Mouse (Mus musculus) hindbrain, postnatal 0 days (tissue): Measurements from ENCODE around the gene Lsm4. TPM values are rescaled to one million over a fixed set of nuclear protein-coding genes. Genes with fewer than 3 reads are reported as not detected.

ENCODE experiments used
- ATAC-seq: fragments of 200-750 bp; cut with Nextera tagmentation; 2 replicates; pipeline ENCODE4 v1.8.0; 2017; ENCODE audit warnings: mild to moderate bottlenecking, moderate TSS enrichment, moderate library complexity
- DNase-seq: peaks from one replicate; pipeline ENCODE4 v3.0.0-alpha.2; 2015; ENCODE audit warnings: low spot score
- H3K27ac ChIP-seq: fragments of 300-500 bp; sonication (generic); 2 replicates; pipeline ENCODE4 v1.5.1; 2014; ENCODE audit warnings: mild to moderate bottlenecking
- H3K27me3 ChIP-seq: fragments of 300-500 bp; sonication (generic); 2 replicates; pipeline ENCODE4 v1.6.1; 2014; ENCODE audit warnings: low read length, mixed read lengths; ENCODE audit not compliant: insufficient read depth
- H3K36me3 ChIP-seq: fragments of 300-500 bp; sonication (generic); 2 replicates; pipeline ENCODE4 v1.6.1; 2014; ENCODE audit warnings: low read length, mixed read lengths; ENCODE audit not compliant: insufficient read depth
- H3K4me1 ChIP-seq: fragments of 300-500 bp; sonication (generic); 2 replicates; pipeline ENCODE4 v1.6.1; 2014; ENCODE audit warnings: antibody characterized with exemption, low read length, mixed read lengths; ENCODE audit not compliant: insufficient read depth
- H3K4me2 ChIP-seq: fragments of 300-500 bp; sonication (generic); 2 replicates; pipeline ENCODE4 v1.6.1; 2014; ENCODE audit warnings: low read depth, mild to moderate bottlenecking, low read length, moderate library complexity, mixed read lengths
- H3K4me3 ChIP-seq: fragments of 300-500 bp; sonication (generic); 2 replicates; pipeline ENCODE4 v1.5.1; 2014; ENCODE audit warnings: low read length
- H3K9ac ChIP-seq: fragments of 300-500 bp; sonication (generic); replicated peaks from 2 replicates; pipeline ENCODE4 v1.6.1; 2014; ENCODE audit warnings: mild to moderate bottlenecking, low read length, moderate library complexity, mixed read lengths
- H3K9me3 ChIP-seq: fragments of 300-500 bp; sonication (generic); 2 replicates; pipeline ENCODE4 v1.6.1; 2016; ENCODE audit warnings: low read length, mixed read lengths
- CTCF ChIP-seq: IDR thresholded peaks from 2 replicates; pipeline ENCODE4 v1.5.1; 2016; ENCODE audit warnings: antibody characterized with exemption, control low read depth, low read depth
- WGBS: fragments of 180-500 bp; shearing (Covaris S2); extraction: QIAGEN DNeasy Blood & Tissue Kit; methylation state at CpG from one replicate; pipeline ENCODE4 v1.1.7; 2014; 5-methylcytosine and 5-hydroxymethylcytosine counted together
- polyA plus RNA-seq: library from polyadenylated mRNA; unstranded; fragments of >200 nt; fragmentation: Nextera tagmentation; extraction: Ambion mirVana; gene quantifications from 2 replicates; pipeline ENCODE4 v1.2.1, GENCODE M21; 2015
- total RNA-seq: library from RNA; depleted of rRNA; stranded (reverse); fragments of >200 nt; gene quantifications from 2 replicates; pipeline ENCODE4 v1.2.3, GENCODE M21; 2014

Lsm4 gene
- total and polyA plus RNA-seq, 2 experiments from 2014 or later = 188 to 301 TPM

DNA sequence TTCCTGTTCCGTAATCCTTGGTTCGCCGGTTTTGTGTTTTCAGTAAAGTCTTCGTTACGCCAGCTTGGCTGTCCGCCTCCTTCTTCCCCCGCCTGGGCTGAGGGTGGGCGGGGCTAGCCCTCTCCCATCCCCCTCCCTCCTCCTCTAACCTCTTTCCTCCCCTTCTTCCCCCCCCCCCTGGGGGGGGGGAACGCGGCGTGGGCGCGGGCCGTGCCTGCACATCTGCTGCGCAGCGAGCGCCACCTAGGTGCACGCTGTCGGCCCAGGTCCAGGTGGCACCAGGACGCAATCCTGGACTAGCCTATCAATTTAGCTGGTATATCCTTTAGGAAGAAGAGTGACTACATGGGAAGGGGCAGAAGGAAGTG lies 27.5 kb downstream of the Lsm4 start:
- peaks cover 21% of the 10 kb centered on the region for H3K4me1 ChIP-seq
- H3K4me3 ChIP-seq = peak overlapping the region; percentile 90
- no peaks in the 10 kb centered on the region for H3K9me3 ChIP-seq
- H3K9ac ChIP-seq = peak overlapping the region; percentile 98
- no peaks in the 10 kb centered on the region for H3K27me3 ChIP-seq
- peak overlapping the region; percentile 99 for H3K27ac ChIP-seq
- WGBS = 0% methylated on average over 20 of the region's 20 CpGs
- 0 out of 2 replicates have a peak, but pooled peaks cover 5% of the 10 kb centered on the region for H3K36me3 ChIP-seq
- DNase-seq = peak; percentile 96
- peak; percentile 82 for TF ChIP-seq CTCF
- peak; percentile 15; the same call in 1 of the 2 replicates for ATAC-seq
- peak overlapping the region; percentile 61 for H3K4me2 ChIP-seq

GRCm38 (mm10) chr8:70701048-70701981 lies 28.3 kb downstream of the Lsm4 start:
- Histone ChIP-seq H3K9me3 (no peaks in the 10 kb centered on the region), H3K4me3 (peak overlapping the region; percentile 90), H3K27me3 (no peaks in the 10 kb centered on the region), H3K4me1 (peaks cover 21% of the 10 kb centered on the region), H3K36me3 (0 out of 2 replicates have a peak, but pooled peaks cover 5% of the 10 kb centered on the region), H3K4me2 (peak overlapping the region; percentile 61), H3K27ac (peak overlapping the region; percentile 99), H3K9ac (peak overlapping the region; percentile 98)
- DNase-seq (no peak), ATAC-seq (no peak)
- WGBS = 48% methylated on average over 10 of the region's 10 CpGs
- no peak for TF ChIP-seq CTCF

GRCm38 (mm10) chr8:70701982-70702841 lies 29.2 kb downstream of the Lsm4 start:
- H3K4me3 ChIP-seq = peak overlapping the region; percentile 90; the same call in 1 of the 2 replicates
- H3K27me3 ChIP-seq = no peaks in the 10 kb centered on the region
- H3K9me3 ChIP-seq = no peaks in the 10 kb centered on the region
- DNase-seq (no peak), ATAC-seq (no peak)
- H3K4me2 ChIP-seq = peak overlapping the region; percentile 61
- H3K27ac ChIP-seq = peak overlapping the region; percentile 26; the same call in 1 of the 2 replicates
- WGBS = 72% methylated on average over 2 of the region's 2 CpGs
- 0 out of 2 replicates have a peak overlapping the region, but pooled peaks have one; percentile 9 for H3K9ac ChIP-seq
- H3K36me3 ChIP-seq = 0 out of 2 replicates have a peak, but pooled peaks cover 5% of the 10 kb centered on the region
- H3K4me1 ChIP-seq = peaks cover 12% of the 10 kb centered on the region
- TF ChIP-seq CTCF = no peak

DNA sequence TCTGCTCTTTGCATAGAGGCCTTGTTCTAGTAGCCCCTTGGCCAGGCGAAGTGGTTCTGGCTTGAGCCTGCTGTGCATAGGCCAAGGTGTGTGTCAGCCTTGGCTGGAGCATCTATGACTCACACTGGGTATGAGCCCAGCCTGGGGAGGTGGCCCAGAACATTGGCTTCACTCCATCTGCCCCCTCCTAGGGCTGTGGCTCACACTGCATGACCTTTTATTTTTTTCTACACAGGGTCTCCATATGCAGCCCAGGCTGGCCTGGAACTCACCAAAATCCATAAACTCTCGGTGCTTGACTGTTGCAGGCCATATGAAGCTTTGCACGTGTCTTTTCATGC lies 29.8 kb downstream of the Lsm4 start:
- Histone ChIP-seq H3K4me1 (peaks cover 6% of the 10 kb centered on the region), H3K27ac (peak overlapping the region; percentile 26; the same call in 1 of the 2 replicates), H3K36me3 (0 out of 2 replicates have a peak, but pooled peaks cover 5% of the 10 kb centered on the region), H3K27me3 (no peaks in the 10 kb centered on the region), H3K4me3 (no peak overlapping the region), H3K9me3 (no peaks in the 10 kb centered on the region), H3K9ac (no peak overlapping the region), H3K4me2 (peak overlapping the region; percentile 61; the same call in 1 of the 2 replicates)
- ATAC-seq (no peak), DNase-seq (no peak)
- 73% methylated on average over 3 of the region's 3 CpGs for WGBS
- TF ChIP-seq CTCF = no peak

DNA sequence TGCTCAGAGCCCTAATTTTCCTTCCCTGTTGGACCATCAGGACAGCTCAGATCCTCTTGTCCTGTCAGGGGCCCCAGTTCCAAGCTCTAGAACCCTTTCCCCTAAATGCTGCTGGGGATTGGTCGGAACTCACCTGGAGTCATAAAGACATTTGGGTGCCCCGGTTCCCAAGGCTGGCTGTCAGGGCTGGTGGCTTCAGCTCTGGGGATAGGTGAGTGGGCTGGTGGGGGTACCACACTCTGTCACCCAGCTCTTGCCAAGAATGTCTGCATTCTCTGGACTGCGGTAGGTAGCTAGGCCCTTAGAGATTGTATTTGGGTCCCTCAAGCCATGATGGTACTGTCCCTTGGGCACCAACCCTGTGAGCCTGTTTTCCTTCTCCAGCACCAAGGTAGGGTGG lies 30.2 kb downstream of the Lsm4 start, which contains the start of gene Iqcn:
Iqcn (plus strand) TSS at position 171 of the 400 bp plus-strand sequence.
- H3K27ac ChIP-seq = peak within 1 kb of the TSS; percentile 26; the same call in 1 of the 2 replicates
- no peak within 1 kb of the TSS for H3K4me3 ChIP-seq
- H3K9ac ChIP-seq = 0 out of 2 replicates have a peak within 1 kb of the TSS, but pooled peaks have one; percentile 9
- no peak for DNase-seq
- TF ChIP-seq CTCF = no peak
- H3K4me1 ChIP-seq = peaks cover 6% of the 10 kb centered on the region; the same call in 1 of the 2 replicates
- peak within 1 kb of the TSS; percentile 61 for H3K4me2 ChIP-seq
- ATAC-seq = no peak
- 0 out of 2 replicates have a peak, but pooled peaks cover 5% of the 10 kb centered on the region for H3K36me3 ChIP-seq
- WGBS = 96% methylated on average over 3 of the region's 3 CpGs
- no peaks in the 10 kb centered on the region for H3K9me3 ChIP-seq
- H3K27me3 ChIP-seq = no peaks in the 10 kb centered on the region

GRCm38 (mm10) chr8:70708281-70708680 lies 35.2 kb downstream of the Lsm4 start:
- Histone ChIP-seq H3K36me3 (no peaks in the 10 kb centered on the region), H3K4me1 (no peaks in the 10 kb centered on the region), H3K27me3 (no peaks in the 10 kb centered on the region), H3K9ac (no peak overlapping the region), H3K4me2 (no peak overlapping the region), H3K9me3 (no peaks in the 10 kb centered on the region), H3K4me3 (no peak overlapping the region), H3K27ac (no peak overlapping the region)
- WGBS = 86% methylated on average over 14 of the region's 14 CpGs
- TF ChIP-seq CTCF = no peak
- DNase-seq = no peak
- no peak for ATAC-seq
